Mouse (Mus musculus): Measurements from ENCODE around the gene Ptgdr.
"Not testable (repeated sequence)": the region's sequence is repeated elsewhere in the genome, so short reads cannot be mapped to it uniquely, and the experiment has no call there.

The Ptgdr gene

DNA sequence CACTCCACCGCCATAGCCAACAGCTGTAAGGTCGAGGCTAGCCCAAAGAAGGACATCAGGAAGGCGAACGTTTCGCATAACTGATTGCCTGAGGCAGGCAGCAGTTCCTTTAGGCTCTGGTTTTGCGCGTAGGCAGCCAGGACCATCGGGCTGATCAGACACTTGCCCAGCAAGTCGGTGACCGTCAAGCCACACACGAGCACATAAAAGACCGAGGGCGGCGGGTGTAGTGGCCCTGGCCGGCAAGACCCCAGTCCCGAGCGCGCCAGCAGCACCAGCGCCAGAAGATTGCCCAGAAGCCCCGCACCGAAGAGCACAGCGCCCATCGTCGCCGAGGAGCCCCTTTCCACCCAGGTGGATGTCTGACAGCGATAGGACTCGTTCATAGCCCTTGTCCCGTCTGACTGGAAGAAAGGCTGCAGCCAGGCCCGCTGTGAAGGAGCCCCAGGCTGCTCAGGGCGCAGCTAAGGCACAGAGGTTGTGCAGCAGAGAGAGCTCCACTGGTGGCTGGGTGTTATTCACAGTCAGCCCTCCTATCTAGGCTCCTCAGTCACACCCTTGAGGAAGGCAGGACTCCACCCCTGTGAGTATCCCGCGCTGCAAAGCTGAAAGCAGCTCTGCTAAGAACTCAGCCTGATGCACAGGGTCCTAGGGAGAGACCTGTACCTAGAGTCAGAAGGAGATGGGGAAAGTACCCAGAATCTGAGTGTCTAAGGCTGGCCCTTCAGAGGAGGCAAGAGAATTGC is at the start of gene Ptgdr:
Gene Ptgdr (minus strand): TSS at position 508 of the 746 bp plus-strand sequence.
- no peak for DNase-seq (ENCODE audit: low spot score)

DNA sequence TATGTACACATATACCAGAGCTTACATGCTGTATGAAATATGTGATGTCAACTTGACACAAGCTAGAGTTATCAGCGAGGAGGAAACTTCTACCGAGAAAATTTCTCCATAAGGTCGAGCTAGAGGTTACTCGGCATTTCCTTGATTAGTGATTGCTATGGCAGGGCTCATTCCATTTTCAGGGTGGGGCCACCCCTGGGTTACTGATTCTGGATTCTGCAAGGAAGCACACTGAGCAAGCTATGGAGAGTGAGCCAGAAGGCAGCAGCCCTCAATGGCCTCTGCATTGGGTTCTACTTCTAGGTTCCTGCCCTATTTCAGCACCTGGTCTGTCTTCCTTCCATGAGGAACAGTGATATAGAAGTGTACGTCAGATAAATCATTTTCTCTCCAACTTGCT is 48.6 kb upstream of the Ptgdr start:
- DNase-seq (ENCODE audit: low spot score) = no peak

DNA sequence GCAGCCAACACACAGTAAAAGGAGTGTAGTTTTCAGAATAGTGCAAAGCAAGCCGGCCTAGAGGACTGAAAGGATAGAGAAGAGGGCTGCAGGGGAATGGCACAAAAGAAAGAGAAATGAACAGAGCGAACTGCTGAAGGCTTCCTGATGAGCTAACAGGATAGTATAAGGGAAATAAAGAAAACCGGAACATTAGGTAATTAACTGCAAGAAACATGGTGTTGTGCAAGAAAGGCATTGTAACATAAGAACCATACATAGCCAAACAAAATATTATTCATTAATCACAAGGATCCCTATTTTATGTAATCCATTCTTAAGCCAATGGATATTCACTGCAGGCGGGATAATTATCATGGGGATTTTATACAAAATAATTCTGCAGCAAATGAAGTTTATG is 45.0 kb upstream of the Ptgdr start:
- no peak for DNase-seq (ENCODE audit: low spot score)

DNA sequence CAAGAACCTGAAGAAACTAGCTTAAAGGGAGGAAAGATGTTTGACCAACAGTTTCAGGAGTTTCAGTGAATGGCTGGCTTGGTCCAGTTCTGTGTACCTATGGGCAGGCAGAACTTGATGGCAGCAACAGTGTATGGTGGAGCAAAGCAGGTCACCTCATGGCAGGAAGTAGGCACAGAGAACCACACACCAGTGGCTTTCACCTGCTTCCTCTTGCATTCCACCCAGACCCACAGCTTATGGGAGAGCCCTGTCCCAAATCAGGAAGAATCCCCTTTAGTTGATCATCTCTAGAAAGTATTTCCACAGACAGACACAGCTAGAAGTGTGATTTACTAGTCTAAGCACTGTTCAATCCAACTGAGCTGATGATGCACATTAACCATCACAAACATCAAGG is 42.6 kb upstream of the Ptgdr start:
- not testable (repeated sequence) for DNase-seq (ENCODE audit: low spot score)

DNA sequence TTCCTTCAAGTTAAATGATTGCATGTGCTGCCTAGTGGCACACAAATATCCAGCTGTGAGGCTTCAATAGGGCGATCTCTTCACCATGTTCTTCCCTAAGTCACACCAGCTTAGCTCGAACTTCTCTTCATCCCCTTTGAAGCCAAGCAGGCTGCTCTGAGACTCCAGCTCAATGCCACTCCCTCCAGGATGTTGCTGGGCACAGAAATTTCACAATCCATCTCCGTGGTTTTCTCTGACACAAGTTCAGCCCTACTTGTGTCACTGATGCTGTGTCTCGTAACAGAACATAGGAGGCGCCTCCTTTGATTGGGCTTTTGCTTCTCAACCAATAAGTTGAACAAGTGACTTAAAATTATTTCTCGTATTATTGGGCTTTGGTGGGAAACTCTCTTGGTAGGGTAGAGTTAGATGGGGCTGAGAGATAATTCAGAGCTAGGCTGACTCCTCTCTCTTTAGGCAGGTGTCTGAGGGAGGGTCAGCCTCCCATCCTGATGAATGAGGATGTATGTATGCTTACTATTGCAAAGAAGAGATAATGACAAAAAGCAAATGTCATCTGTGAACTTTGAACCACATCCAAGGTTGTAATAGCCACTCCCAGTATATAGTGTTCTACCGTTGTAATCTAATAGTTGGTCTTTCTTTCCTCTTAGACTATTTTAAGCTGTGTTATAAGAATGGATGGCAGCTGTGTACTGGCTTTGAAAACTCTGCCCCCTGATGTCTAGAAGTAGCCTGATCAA is 32.4 kb upstream of the Ptgdr start:
- no peak for DNase-seq (ENCODE audit: low spot score)

DNA sequence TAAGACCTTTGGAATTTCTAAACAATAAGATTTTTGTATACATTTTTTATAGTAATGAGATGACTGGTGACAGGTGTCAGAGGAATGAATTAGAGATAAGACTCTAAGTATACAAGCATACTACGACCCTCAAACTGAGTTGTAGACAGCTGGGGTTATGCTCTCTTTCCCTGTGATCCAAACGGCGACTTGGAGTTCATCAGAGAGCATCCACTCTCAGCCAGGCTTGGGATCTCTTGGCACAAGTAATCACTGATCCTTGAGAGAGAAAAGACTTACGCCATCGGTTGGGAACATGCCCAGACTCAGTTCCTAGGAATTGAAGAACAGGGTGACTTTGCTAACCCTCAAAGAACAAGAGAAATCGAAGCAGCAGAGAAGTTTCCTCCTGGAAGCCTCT is 10.5 kb upstream of the Ptgdr start:
- no peak for DNase-seq (ENCODE audit: low spot score)

DNA sequence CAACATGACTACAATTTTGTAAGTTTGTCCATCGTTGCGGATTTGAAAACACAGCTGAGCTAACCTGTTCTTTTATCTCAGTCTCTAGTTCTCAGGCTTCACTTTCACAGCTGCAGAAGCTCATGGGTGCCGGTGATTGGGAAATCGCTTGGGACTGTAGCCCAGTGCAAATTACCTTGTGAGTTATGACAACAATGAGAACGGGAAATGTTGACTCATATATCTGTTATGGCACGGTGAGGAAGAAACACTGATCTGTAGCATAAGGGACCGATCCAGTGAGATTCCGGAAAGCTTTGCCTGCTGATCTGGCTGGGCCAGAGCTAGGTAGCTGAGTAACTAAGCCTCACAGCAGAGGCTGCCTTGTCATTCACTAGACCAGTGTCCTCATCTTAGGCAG is 6.5 kb upstream of the Ptgdr start:
- no peak for DNase-seq (ENCODE audit: low spot score)

DNA sequence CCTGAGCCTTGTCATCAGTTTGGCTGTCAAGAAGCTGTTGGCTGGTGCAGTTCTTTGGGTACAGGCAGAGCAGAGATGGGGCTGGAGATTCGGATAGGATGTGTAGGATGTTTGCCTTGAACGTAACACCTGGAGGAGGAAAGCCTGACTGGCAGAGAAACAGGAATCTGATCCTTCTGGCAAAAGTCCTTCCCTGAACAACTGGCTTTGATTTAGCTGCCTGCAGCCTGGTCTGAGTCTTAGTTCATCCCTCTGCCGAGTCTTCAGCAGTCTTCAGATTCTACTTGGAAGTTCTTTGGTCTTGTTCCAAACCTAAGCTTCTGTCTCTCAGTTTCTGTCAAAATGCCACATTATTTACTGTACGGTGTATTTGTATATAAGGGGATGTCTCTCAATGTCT is 3.9 kb upstream of the Ptgdr start:
- no peak for DNase-seq (ENCODE audit: low spot score)

DNA sequence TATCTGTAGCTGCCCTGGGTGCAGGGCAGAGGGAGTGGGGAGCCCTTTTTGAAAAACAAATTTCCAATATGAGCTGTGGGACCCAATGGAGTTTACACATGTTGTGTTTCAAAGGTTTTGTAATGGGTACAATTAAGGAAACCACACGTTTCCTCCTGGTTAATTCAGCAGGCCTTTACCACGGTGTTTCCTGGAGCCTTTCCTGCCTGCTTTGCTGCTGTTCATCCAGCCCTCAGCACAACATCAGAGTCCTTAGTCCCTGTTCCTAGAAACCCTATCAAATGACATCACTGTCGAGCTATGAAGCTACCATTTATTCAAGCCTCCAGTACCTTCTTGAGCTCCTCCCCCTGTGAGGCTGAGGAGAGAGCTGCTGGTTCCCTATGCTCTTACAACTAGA is 2.0 kb upstream of the Ptgdr start:
- no peak for DNase-seq (ENCODE audit: low spot score)

DNA sequence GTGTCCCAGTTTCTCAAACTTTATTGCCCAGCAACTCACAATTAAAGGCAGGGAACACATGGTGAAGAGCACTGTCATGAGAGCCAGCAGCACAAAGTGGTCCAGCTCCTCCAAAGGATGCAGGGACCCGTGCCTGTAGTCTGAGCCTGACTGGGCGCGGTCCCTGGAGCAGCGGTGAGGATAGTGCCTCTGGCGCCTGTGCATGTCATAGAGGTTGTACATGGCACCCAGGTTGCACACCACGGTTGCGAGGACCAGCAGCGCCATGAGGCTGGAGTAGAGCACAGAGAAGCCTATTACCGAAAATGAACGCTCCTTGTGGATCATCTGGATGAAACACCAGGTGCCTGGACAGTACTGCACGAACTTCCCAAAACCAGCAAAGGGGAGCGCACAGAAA is 803 bp downstream of the Ptgdr start:
- no peak for DNase-seq (ENCODE audit: low spot score)

DNA sequence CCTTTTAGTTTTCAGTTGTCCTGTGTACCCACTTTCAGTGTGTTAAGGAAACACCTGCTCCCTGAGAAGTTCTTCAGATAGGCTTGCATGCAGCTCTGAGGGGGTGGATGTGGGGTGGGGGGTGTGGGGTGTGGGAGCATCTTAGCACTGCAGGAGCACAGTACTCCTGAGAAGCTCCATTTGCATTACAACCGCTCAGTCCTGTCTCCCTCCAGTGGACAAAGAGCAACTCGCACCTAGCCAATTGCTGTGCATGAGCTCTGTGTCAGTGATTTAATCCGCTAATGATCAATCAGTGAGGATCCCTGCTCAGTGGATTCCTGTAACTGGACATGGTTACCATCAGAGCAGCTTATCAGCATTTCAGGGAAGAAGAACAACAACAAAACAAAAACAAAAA is 8.5 kb downstream of the Ptgdr start:
- DNase-seq (ENCODE audit: low spot score) = not testable (repeated sequence)

DNA sequence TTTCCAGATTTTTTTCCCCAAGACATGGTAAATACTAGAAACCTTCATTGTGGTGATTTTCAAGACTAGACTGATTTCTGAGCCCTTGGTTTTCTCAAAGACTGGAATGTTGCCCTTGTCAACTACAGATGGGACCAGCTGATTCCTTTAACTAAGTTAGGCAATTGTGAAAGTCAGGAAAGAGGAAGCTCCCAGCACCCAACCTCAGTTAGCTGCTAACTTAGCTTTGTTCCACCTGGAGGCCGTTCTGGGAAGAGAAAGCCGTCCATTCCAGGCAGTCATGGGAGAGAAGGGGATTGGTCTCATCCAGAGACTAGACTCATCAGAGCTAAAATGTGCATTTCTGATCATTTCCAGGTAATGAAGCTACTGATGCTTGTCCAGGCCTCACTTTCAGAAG is 11.4 kb downstream of the Ptgdr start:
- DNase-seq (ENCODE audit: low spot score) = no peak

DNA sequence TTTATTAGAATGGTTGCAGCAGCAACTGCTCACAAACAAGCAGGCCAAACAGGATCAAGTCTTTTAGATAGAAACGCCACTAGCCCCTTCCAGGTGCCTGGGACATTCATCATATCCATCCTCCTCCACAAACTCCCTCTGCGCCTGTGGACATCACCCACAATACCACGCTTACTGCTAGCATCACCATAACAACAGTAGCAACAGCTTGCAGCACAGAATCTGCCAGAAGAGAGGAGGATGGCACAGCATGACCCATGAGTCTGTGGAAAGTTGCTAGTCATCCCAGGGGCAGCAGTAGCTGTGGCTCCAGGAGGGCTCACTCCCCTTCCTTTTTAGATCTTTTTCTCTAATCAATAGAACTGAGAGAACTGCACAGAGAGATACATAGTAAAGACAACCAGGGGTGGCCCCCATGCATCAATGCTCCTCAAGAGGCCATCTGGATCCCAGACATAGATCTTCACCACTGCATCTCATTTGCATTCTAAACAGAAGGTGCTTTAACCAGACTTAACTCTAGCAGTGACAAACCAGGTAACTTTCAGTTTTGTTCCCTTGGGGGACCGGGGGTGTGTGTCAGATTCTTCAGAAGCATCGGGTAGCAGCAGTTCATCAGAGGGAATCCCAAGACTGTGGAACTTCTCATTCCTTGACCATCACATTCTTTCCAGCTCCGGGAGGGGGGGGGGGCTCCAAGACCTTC is 12.5 kb downstream of the Ptgdr start:
- no peak for DNase-seq (ENCODE audit: low spot score)

DNA sequence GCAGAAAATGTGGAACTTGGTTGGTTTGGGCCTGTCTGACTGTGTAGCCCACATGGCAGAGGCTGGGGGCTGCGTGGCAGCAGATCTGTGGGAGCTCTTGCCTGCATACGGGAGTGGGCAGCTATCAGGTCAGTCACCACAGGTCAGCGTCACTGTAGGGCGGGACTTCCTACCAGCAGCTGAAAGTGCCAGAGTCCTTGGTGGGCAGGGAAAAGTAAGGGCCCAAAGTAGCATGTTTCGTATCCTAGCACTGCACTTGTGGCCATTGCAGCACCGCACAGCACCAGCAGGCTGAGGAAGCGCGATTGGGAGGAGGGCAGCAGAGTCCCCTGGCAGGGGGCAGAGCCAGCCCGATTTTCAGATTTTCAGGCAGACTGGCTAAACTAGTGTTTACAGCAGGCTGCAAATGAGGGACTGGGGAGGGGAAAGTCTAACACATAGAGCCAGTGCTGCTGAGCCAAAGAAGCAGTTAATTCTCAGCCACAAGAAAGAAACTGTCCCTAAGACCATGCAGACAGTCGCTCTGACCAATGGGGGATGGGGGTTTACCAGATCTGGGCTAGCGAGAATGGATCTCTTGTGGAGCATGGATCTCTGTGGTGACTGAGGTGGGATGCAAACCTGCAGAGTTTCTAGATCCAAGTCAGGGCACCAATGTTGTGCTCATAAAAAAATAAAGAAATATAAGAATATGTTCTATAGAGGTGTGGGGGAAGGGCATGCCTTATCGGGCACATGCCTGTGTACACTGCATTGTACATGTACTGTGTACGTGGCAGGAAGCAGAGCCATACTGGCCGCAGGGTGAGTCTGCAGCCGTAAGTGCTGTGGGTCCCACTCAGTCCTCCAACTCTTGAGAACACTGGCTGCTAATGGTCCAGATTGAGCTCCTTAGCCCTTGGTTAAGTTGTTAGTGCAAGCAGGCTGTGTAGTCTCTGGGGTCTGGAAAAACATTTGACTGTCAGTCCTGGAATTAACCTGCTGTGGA is 15.1 kb downstream of the Ptgdr start:
- no peak for DNase-seq (ENCODE audit: low spot score)

DNA sequence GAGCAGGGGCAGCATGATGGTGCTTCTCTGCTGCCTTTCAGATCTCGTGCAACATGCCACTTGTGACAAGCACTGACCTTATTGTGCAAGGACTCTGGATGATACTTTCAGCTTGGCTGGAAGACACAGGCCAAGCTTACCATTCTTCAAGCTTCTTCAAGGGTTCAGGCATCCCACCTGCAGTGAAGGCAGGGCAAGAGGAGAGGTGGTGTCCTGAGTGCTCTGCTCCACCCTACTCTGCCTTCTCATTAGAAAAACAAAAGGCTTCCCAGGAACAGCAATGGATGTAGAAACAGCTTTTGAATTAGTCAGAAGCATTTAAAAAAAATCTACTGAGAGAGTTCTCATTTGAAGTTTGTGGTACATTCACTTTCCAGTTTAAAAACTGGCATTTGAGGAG is 20.5 kb downstream of the Ptgdr start:
- DNase-seq (ENCODE audit: low spot score) = no peak

DNA sequence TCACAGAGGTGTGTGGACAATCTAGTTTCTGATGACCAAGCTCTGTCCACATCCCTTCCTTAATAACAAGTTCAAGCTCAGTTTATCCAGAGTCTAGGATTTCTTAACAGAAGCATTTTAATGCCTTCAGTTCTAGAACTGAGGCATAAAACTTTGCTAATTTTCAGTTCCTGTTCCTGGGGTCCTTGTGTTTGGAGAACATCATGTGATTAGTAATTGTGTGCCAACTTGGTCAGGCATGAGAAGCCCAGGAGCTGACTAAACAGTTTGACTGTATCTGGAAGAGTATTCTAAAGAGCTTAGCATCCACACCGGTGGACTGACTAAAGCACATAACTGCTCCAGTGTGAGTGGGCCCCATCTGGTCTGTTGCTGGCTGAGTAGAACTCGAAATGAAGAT is 24.0 kb downstream of the Ptgdr start:
- no peak for DNase-seq (ENCODE audit: low spot score)

DNA sequence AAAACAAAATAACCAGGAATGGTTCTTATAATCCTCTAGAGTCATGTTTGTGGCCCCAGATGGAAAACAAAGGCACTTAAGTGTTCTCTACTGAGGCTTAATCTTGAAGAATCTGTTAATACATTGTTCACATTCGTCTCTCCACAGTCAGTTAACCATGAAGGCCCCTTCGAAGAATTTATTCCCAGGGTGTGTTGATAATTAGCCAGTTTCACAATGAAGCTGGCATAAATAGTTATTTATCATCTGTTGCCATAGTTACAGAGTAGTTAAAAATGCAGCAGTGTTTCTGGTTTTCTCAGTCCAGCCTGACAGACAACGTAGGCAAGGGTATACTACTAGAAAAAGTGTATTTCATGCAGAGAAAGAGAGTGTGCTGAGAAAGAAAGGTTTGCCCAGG is 25.0 kb downstream of the Ptgdr start:
- not testable (repeated sequence) for DNase-seq (ENCODE audit: low spot score)

DNA sequence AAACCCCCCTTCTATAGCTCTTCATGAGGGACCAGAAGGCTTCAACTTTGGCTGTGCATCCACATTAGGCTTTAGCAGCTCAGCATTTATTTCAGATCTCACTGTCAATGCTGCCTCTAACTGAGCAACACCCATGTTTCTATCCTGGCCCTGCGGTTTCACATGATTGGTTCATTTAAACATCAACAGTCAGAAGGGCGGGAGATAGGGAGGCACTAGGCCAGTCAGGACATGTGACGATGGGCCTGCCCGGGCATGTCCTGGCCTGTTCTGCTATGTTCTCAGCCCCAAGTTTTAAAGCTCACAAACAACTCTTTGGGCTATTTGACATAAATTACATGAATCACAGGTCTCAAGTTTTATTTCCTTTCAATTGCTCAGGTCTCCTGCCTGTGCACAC is 26.1 kb downstream of the Ptgdr start:
- DNase-seq (ENCODE audit: low spot score) = not testable (repeated sequence)

DNA sequence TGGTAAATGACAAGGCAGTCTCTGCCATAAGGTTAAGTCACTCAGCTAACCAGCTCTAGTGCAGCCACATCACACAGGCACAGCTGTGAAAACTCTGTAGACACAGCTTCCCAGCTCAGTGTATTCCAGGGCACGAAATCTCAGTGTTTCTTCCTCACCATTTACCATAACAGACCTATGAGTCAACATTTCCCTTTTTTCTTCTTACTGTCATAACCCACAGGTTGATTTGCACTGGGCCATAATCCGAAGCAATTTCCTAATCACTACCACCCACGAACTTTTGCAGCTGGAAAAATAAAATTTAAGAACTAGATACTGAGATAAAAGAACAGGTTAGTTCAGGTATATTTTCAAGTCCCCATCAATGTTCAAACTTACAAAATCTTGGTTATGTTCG is 31.4 kb downstream of the Ptgdr start:
- DNase-seq (ENCODE audit: low spot score) = no peak

DNA sequence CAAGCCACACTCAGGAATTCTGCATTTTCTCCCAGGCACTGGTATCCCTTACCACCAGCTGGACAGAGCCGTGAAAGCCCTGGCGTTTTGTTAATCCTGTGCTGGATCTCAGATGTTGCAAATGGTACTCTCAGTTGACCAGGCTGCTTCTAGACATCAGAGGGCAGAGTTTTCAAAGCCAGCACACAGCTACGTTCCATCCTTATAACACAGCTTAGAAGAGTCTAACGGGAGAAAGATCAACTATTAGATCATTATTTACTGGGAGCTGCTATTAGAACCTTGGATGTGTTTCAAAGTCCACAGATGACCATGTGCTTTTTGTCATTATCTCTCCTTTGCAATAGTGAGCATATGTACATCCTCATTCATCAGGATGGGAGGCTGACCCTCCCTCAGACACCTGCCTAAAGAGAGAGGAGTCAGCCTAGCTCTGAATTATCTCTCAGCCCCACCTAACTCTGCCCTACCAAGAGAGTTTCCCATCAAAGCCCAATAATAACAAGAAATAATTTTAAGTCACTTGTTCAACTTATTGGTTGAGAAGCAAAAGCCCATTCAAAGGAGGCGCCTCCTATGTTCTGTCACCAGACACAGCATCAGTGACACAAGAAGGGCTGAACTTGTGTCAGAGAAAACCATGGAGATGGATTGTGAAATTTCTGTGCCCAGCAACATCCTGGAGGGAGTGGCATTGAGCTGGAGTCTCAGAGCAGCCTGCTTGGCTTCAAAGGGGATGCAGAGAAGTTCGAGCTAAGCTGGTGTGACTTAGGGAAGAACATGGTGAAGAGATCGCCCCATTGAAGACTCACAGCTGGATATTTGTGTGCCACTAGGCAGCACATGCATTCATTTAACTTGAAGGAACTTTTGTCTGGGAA is 37.8 kb downstream of the Ptgdr start:
- no peak for DNase-seq (ENCODE audit: low spot score)

DNA sequence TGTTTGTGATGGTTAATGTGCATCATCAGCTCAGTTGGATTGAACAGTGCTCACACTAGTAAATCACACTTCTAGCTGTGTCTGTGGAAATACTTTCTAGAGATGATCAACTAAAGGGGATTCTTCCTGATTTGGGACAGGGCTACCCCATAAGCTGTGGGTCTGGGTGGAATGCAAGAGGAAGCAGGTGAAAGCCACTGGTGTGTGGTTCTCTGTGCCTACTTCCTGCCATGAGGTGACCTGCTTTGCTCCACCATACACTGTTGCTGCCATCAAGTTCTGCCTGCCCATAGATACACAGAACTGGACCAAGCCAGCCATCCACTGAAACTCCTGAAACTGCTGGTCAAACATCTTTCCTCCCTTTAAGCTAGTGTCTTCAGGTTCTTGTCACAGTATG is 46.0 kb downstream of the Ptgdr start:
- DNase-seq (ENCODE audit: low spot score) = not testable (repeated sequence)

Measured in MN1 (cell line).